Mouse (Mus musculus): ENCODE measurements around the gene Pdzk1ip1.

DNA sequence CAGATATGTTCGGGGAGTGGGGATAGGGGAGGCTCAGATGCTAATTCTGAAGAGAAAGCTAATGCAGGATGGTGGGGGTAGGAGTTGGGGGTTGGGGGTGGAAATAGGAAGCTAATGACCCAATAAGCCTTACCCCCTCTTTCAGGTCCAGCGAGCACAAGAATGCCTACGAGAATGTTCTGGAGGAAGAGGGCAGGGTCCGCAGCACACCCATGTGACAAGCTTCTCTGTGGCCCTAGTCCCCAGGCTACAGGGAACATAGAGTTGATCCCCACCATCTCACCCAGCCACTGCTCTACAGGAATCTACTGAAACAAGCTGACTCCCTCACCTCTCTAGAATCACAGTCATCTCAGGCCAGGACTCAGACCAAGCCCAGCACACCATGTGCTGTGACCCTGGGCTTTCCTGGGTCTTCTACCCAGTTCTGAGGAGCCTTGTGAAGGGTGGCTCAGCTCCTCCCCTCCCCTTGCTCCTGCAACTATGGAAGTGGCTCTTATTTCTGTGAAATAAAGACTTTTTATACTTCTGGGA lies 4.9 kb downstream of the Pdzk1ip1 start:
- TF ChIP-seq GATA1 (IDR thresholded peaks at IDR 0.05; ENCODE audit: borderline replicate concordance, low read length) (no peak), FLI1 (IDR thresholded peaks at IDR 0.05; ENCODE audit: low read length) (no peak)

Measured in megakaryocyte, embryonic 14.5 days (primary cell).